Mouse (Mus musculus) forebrain, embryonic 13.5 days (tissue): ENCODE measurements at regions not wholly inside any gene's neighbourhood (a gene's known extent, or its start where the extent isn't known, plus 50 kb on each side); places are given as distances from the start of the nearest gene placed in this dataset.

ENCODE experiments used
- ATAC-seq: fragments of 200-750 bp; cut with Nextera tagmentation; 2 replicates; pipeline ENCODE4 v1.8.0; 2017
- H3K27ac ChIP-seq: fragments of 300-500 bp; sonication (generic); 2 replicates; pipeline ENCODE4 v1.5.1; 2015; ENCODE audit warnings: inconsistent platforms, mild to moderate bottlenecking, moderate library complexity
- H3K27me3 ChIP-seq: fragments of 300-500 bp; sonication (generic); 2 replicates; pipeline ENCODE4 v1.6.1; 2015; ENCODE audit warnings: mild to moderate bottlenecking, inconsistent platforms
- H3K36me3 ChIP-seq: fragments of 300-500 bp; sonication (generic); 2 replicates; pipeline ENCODE4 v1.6.1; 2015; ENCODE audit warnings: mild to moderate bottlenecking, inconsistent platforms; ENCODE audit not compliant: poor library complexity, severe bottlenecking
- H3K4me1 ChIP-seq: fragments of 300-500 bp; sonication (generic); 2 replicates; pipeline ENCODE4 v1.6.1; 2015; ENCODE audit warnings: inconsistent platforms
- H3K4me2 ChIP-seq: fragments of 300-500 bp; sonication (generic); 2 replicates; pipeline ENCODE4 v1.6.1; 2015; ENCODE audit warnings: inconsistent platforms, mild to moderate bottlenecking, moderate library complexity
- H3K4me3 ChIP-seq: fragments of 300-500 bp; sonication (generic); 2 replicates; pipeline ENCODE4 v1.5.1; 2015; ENCODE audit warnings: mild to moderate bottlenecking, inconsistent platforms
- H3K9ac ChIP-seq: fragments of 300-500 bp; sonication (generic); 2 replicates; pipeline ENCODE4 v1.6.1; 2015; ENCODE audit warnings: mild to moderate bottlenecking, inconsistent platforms
- H3K9me3 ChIP-seq: fragments of 300-500 bp; sonication (generic); replicated peaks from 2 replicates; pipeline ENCODE4 v1.6.1; 2016; ENCODE audit warnings: inconsistent platforms
- WGBS: fragments of 180-500 bp; shearing (Covaris S2); methylation state at CpG from one replicate; pipeline ENCODE4 v1.1.7; 2015; 5-methylcytosine and 5-hydroxymethylcytosine counted together

DNA sequence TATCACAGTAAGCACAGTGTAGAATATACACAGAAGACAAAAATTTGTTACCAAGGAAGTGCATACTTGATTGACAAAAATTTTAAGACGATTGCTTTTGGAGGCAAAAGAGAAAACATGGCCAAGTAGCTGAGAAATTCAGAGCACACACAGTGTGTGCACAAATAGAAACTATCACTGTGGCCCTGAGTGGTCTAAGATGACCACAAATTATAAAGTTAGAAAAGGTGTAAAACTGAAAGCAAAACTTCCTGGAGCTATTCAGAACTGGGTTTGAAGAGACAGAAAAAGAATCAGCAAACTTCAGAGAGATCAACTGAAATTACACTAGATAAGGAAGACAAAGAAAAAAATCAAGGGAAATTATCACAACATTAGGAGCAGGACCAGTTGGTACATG, 487.6 kb downstream of the Car8 start:
- no peak overlapping the region for H3K4me2 ChIP-seq
- H3K9me3 ChIP-seq = no peaks in the 10 kb centered on the region
- WGBS = 96% methylated on average over 1 of the region's 1 CpGs
- H3K4me1 ChIP-seq = no peaks in the 10 kb centered on the region
- H3K36me3 ChIP-seq = no peaks in the 10 kb centered on the region
- no peaks in the 10 kb centered on the region for H3K27me3 ChIP-seq
- no peak overlapping the region for H3K9ac ChIP-seq
- H3K27ac ChIP-seq = no peak overlapping the region
- no peak for ATAC-seq
- H3K4me3 ChIP-seq = no peak overlapping the region

DNA sequence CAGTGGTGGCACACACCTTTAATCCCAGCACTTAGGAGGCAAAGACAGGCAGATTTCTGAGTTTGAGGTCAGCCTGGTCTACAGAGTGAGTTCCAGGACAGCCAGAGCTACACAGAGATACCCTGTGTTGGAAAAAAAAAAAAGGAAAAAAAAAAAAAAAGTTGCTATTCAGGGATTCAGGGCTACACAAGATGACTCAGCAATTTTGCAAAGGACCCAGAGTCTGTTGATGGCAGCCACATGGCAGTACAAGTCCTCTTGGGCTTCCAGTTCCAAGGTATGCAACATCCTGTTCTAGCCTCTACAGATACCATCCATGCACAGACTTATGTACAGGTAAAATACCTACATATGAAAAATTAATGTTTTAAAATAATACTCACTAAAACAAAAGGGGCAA, 515.9 kb downstream of the Car8 start:
- H3K9ac ChIP-seq = no peak overlapping the region
- ATAC-seq = no peak
- no peak overlapping the region for H3K27ac ChIP-seq

DNA sequence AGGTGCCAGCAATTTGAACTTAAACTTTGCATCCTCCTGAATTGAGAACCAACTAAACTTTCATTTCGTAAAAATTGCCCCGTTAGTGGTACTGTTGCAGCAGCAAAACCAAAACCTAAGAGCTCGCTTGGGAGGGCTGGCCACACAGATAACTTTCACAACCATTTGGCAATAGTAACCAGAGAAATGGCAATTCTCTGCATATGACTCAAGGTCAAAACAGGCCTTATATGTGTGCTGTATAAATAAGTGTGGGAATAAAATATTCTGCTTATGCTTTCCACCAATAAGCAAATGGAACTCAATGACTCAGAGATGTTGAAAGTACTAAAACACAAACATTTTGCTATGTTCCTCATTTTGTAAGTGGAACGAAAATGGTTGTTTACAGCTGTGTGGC, 550.3 kb downstream of the Car8 start:
- no peaks in the 10 kb centered on the region for H3K4me1 ChIP-seq
- H3K9ac ChIP-seq = no peak overlapping the region
- ATAC-seq = no peak
- H3K9me3 ChIP-seq = peaks cover 3% of the 10 kb centered on the region; the same call in 1 of the 2 replicates
- H3K27me3 ChIP-seq = no peaks in the 10 kb centered on the region
- WGBS = 93% methylated on average over 4 of the region's 4 CpGs
- H3K36me3 ChIP-seq = no peaks in the 10 kb centered on the region
- H3K4me3 ChIP-seq = no peak overlapping the region
- no peak overlapping the region for H3K27ac ChIP-seq
- no peak overlapping the region for H3K4me2 ChIP-seq

More for the DNA sequence above, 515.9 kb downstream of the Car8 start:
- no peaks in the 10 kb centered on the region for H3K4me1 ChIP-seq
- H3K27me3 ChIP-seq = no peaks in the 10 kb centered on the region
- H3K36me3 ChIP-seq = no peaks in the 10 kb centered on the region
- no peak overlapping the region for H3K4me3 ChIP-seq
- H3K9me3 ChIP-seq = no peaks in the 10 kb centered on the region
- H3K4me2 ChIP-seq = no peak overlapping the region

DNA sequence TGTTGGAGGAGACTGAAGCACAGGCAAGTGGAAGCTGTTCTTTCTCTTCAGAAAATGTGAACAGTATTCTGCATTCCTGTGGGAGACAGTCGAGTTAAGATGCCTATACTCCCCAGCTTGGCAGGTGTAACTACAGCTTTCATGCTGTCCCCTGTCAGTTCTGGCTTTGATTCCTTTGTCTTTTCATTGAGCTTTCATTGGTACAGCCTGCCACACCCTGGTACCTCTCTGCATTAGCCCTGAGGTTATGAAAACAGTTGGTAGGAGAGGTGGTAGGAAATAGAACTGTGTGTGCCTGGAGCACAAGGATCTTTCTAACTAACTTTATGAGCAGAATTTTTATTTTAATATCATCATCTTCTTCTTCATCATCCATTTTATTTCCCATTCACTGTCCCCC, 551.6 kb downstream of the Car8 start:
- Histone ChIP-seq H3K4me2 (no peak overlapping the region), H3K36me3 (no peaks in the 10 kb centered on the region), H3K4me3 (no peak overlapping the region), H3K9ac (no peak overlapping the region), H3K27ac (no peak overlapping the region), H3K9me3 (no peaks in the 10 kb centered on the region), H3K4me1 (no peaks in the 10 kb centered on the region), H3K27me3 (no peaks in the 10 kb centered on the region)
- no peak for ATAC-seq
- WGBS = 72% methylated on average over 1 of the region's 1 CpGs

DNA sequence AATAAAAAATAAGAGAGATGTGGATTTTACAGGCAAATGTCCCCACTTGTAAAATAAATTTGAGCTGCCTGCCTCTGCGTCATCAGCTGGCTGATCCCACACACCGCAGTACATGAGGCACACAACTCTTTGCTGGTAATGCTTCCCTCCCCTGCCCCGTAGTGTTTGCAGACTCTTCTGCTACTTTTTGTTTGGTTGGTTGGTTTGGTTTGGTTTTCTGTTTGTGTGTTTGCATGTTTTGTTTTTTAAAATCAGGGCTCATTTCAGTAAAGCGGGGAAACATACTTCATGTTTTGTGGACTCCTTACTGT, 568.1 kb downstream of the Car8 start:
- no peaks in the 10 kb centered on the region for H3K36me3 ChIP-seq

DNA sequence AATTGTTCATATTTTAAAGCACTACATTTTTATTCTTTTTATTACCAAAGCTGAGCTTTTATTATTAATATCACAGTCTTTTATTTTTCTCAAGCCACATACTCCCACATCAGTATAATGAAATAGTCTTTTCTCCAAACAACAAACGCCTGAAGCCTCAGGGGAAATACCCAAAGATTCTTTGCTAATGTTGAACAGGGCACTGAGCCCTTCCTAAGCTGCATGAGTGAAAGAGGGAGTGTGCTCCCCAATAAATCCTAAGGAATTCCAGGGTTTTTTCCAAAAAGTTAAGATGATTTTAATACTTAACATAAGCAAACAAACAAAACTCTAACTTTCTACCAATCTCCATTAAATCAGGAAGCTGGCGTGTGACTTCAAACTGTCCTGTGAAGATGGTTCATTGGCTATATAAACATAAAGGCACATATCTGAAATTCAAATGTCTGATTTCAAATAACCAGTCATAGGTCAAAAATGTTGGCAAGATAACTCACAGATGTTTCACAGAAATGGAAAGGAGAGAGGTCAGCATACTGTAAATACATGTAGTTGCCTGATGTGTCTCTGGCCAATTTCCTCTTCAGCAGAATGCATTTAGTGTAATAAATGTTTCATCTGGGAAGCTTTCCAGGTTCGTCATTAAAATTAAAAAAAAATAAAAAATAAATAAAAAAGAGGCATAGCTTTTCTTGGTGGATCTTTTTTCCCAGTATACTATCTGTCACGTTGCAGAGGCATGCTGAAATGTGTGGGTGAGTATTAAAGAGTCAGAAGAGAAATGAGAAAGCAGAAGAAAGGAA, 568.6 kb downstream of the Car8 start:
- ATAC-seq = no peak
- Histone ChIP-seq H3K9me3 (no peaks in the 10 kb centered on the region; the same call in 1 of the 2 replicates), H3K4me1 (peaks cover 4% of the 10 kb centered on the region; the same call in 1 of the 2 replicates), H3K9ac (no peak overlapping the region), H3K36me3 (no peaks in the 10 kb centered on the region), H3K27me3 (no peaks in the 10 kb centered on the region), H3K27ac (no peak overlapping the region), H3K4me2 (no peak overlapping the region), H3K4me3 (no peak overlapping the region)
- 74% methylated on average over 4 of the region's 4 CpGs for WGBS

More for the DNA sequence above, 568.1 kb downstream of the Car8 start:
- peaks cover 4% of the 10 kb centered on the region; the same call in 1 of the 2 replicates for H3K4me1 ChIP-seq
- H3K27ac ChIP-seq = no peak overlapping the region
- H3K4me2 ChIP-seq = no peak overlapping the region
- 96% methylated on average over 4 of the region's 4 CpGs for WGBS
- H3K27me3 ChIP-seq = no peaks in the 10 kb centered on the region
- ATAC-seq = no peak
- no peaks in the 10 kb centered on the region; the same call in 1 of the 2 replicates for H3K9me3 ChIP-seq
- H3K4me3 ChIP-seq = no peak overlapping the region
- no peak overlapping the region for H3K9ac ChIP-seq

DNA sequence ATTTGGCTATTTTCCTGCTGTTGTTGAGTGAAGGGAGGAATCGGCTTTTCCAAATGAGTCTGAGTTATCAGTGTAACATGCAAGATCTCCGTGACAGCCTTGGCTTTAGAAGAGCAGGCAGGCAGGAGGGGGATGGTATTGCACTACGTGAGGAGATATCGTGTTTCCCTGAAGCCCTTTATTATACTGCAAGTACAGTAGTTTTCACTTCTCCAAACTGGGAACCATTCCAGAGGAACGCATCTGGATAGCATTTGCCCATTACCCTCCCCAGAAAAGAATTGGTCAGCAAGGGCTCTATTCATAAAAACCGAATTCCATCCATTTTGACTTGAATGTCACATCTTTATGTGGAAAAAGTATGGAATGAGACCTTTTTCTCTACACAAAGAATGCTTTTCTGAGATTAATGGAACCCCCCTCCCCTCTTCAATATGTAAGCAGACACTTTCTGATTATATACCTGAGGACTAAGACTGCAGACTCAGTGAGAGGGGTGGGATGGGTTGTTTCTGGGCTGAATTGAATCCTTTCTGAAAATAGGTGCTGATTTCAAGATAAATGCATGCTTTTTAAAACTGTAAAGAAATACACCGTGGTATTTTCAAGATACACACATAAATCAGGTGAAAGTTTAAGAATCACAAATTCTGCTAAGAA, 571.8 kb downstream of the Car8 start:
- Histone ChIP-seq H3K4me3 (no peak overlapping the region), H3K27me3 (no peaks in the 10 kb centered on the region), H3K36me3 (no peaks in the 10 kb centered on the region), H3K4me2 (no peak overlapping the region), H3K9ac (no peak overlapping the region), H3K9me3 (no peaks in the 10 kb centered on the region), H3K27ac (no peak overlapping the region), H3K4me1 (peaks cover 4% of the 10 kb centered on the region; the same call in 1 of the 2 replicates)
- 68% methylated on average over 7 of the region's 7 CpGs for WGBS
- ATAC-seq = no peak

DNA sequence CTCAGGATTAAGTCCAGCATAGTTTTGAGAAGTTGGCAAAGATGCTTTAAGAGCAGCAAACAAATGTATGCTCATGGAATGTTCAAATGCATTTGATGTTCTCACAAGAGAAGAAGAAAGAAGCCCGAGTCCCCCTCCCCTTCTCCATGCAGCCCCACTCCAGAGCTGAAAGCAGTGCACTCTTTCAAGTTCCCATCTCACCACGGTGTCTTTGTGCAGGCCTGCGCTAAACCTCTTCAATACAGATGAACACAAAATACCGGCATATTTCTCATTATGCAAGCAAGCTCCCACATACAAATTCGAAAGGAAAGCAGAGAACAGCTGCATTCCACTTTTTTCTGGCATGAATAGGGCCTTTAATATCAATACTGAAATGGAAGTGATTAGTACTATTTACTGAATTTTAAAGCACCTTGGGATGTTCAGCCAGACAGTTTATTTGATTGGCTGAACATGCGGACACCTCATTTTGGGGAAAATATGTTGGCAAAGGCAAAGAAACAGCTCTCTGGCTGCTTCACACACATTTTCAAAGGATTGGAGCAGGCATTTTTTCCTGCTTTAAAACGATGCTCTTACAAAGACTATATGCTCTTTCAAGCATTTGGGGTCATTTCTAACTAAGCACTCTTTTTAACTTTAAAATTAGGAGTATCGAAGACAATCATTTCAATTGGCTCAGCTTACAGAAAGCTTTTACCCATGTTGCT, 595.8 kb downstream of the Car8 start:
- Histone ChIP-seq H3K27ac (no peak overlapping the region), H3K4me3 (no peak overlapping the region), H3K9me3 (no peaks in the 10 kb centered on the region), H3K27me3 (no peaks in the 10 kb centered on the region), H3K36me3 (no peaks in the 10 kb centered on the region), H3K4me2 (peak overlapping the region; percentile 27; the same call in 1 of the 2 replicates), H3K4me1 (peaks cover 8% of the 10 kb centered on the region), H3K9ac (no peak overlapping the region)
- 15% methylated on average over 8 of the region's 8 CpGs for WGBS
- peak; percentile 94 for ATAC-seq

DNA sequence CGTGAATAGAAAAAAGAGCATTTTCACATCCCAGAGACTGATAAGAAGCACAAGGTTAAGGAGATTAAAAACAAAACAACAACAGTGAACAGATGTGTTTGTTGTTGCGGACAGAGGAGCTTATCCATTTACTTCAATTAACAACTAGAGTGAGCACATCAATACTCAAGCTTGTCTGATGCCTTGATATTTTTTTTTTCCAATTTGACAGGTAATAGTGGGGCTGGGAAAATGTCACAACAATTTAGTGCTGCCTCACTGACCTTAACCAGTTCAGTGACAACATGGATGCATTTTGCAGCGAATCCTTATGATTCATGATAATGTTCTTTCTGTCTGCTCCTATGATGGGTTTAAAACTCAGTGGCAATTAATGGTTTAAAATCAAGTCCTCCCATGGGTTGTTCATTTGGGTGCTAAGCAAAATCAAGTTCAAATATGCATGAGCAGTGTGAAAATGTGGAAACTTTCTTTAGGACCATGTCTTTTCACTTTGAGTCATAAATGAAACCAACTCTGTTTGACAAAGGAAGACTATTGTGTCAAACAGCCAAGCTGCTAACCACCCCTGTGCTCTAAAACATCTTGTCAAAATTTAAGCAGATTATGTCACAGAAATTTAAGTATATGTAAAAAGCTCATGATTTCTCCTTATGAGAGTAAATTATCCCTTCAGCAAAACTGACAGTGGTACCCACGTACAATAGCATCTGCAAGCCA, 641.0 kb downstream of the Car8 start:
- no peaks in the 10 kb centered on the region for H3K9me3 ChIP-seq
- H3K4me3 ChIP-seq = no peak overlapping the region
- no peak for ATAC-seq
- no peaks in the 10 kb centered on the region for H3K27me3 ChIP-seq
- no peak overlapping the region for H3K27ac ChIP-seq
- no peaks in the 10 kb centered on the region for H3K36me3 ChIP-seq
- no peak overlapping the region for H3K4me2 ChIP-seq
- no peak overlapping the region for H3K9ac ChIP-seq
- H3K4me1 ChIP-seq = no peaks in the 10 kb centered on the region
- 72% methylated on average over 4 of the region's 4 CpGs for WGBS

DNA sequence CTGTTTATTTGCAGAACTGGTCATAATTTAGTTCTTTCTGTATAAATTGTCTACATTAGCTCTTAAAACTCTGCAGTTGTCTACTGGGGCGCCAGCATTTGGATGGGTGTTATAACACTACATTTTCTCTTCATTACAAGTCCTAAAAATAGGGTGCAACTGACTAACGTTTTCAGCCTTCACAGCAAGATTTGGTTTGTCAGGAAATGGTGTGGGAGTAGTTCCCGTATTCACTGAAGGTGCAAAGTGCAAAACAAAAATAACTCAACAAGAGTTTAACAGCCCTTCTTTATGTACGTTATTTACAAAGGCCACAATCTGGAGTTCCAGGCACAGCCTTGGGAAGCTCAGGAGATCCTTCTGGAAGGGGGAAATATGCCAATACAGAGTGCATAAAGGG, 642.7 kb downstream of the Car8 start:
- Histone ChIP-seq H3K36me3 (no peaks in the 10 kb centered on the region), H3K9ac (no peak overlapping the region), H3K4me3 (no peak overlapping the region), H3K4me2 (no peak overlapping the region), H3K4me1 (no peaks in the 10 kb centered on the region), H3K27me3 (no peaks in the 10 kb centered on the region), H3K9me3 (no peaks in the 10 kb centered on the region), H3K27ac (no peak overlapping the region)
- no peak for ATAC-seq
- WGBS = 83% methylated on average over 4 of the region's 4 CpGs

DNA sequence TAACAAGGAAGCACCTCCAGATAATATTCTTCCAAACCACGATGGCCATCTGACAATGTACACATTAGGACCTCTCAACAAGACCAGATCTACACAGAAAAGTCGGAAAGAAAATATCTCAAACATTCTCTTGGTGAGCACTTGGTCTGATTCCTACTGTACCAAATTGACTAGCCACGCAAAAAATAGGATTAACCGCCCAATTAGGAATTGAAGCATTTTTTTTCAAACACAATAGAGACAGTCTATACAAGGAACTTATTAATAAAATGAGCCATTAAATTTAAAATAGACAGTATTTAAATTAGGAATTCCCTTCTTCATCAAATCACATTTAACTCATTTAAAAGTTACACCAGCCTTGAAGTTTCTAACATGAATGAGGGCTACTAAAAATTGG, 655.0 kb downstream of the Car8 start:
- Histone ChIP-seq H3K9ac (no peak overlapping the region), H3K27me3 (no peaks in the 10 kb centered on the region), H3K4me1 (peaks cover 20% of the 10 kb centered on the region), H3K27ac (no peak overlapping the region), H3K9me3 (no peaks in the 10 kb centered on the region), H3K36me3 (no peaks in the 10 kb centered on the region), H3K4me3 (no peak overlapping the region), H3K4me2 (no peak overlapping the region)
- 66% methylated on average over 4 of the region's 4 CpGs for WGBS
- ATAC-seq = no peak

DNA sequence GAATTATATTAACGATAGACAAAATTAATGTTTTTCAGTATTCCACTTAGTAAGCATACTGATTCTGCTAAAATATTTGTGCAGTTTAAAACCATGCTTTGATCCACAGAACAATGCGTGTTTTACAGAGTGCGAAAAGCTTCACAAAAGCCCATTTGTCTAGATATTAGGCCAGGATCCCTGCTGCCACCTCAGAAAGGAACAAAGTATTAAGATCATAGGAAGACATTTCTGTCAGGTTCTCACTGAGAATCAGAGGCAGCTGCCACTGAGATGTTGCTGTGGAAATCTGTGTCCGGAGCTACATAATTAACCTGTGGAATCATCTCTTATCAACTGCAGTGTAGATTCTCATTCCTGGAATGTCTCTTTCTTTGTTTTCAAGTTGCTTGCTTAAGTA, 656.9 kb downstream of the Car8 start:
- Histone ChIP-seq H3K36me3 (no peaks in the 10 kb centered on the region), H3K9ac (no peak overlapping the region), H3K4me2 (no peak overlapping the region), H3K27me3 (no peaks in the 10 kb centered on the region), H3K4me1 (peaks cover 20% of the 10 kb centered on the region), H3K4me3 (no peak overlapping the region), H3K27ac (0 out of 2 replicates have a peak overlapping the region, but pooled peaks have one; percentile 7), H3K9me3 (no peaks in the 10 kb centered on the region)
- WGBS = 21% methylated on average over 4 of the region's 4 CpGs
- peak; percentile 12; the same call in 1 of the 2 replicates for ATAC-seq
